Mouse (Mus musculus): Measurements from ENCODE around the gene Kif5c.
A peak's percentile ranks its signal among the peaks of the same experiment; 100 is the strongest.

The Kif5c gene

DNA sequence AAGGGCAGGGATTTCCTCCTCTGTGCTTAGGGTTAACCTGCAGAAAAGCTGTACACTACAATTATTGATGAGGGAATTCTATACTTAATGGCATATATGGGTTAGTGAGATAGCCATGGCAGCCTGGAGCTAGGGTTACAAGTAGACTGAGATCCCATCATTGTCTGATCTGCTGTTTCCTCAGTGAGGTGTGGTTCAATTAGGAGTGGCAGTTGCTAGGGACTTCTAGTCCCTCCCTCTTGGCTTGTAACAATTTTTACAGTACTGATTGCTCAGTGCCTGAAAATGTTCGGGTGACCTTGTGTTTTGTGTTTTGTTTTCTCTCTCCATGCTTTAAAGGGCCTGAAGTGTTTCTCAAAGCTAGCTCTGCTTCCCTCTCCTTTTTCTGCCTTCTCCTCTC is 2.1 kb downstream of the Kif5c start:
- no peak for DNase-seq (ENCODE audit: low spot score in 2 of 2)

GRCm38 (mm10) chr2:49625581-49625980 is 6.5 kb downstream of the Kif5c start:
- DNase-seq (ENCODE audit: low spot score in 2 of 2): no peak

DNA sequence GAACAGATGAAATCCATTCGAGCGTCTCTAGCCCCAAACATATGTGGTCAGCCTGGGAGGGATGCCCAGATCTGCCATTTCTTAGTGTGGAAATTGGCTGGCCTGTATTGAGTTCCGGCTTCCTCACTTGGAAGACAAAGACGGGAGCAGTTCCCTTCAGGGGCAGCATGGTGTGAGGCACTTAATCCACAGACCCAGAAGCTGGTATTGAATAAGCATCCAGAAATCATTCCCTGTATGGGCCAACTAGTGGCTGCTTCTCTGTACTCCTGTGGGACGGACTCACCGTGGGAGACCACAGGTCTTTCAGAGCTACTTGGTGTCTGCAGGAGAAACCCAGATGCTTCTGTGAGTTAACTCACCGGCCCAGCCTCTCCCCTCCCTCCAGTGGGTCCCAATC is 8.5 kb downstream of the Kif5c start:
- no peak for DNase-seq (ENCODE audit: low spot score in 2 of 2)

DNA sequence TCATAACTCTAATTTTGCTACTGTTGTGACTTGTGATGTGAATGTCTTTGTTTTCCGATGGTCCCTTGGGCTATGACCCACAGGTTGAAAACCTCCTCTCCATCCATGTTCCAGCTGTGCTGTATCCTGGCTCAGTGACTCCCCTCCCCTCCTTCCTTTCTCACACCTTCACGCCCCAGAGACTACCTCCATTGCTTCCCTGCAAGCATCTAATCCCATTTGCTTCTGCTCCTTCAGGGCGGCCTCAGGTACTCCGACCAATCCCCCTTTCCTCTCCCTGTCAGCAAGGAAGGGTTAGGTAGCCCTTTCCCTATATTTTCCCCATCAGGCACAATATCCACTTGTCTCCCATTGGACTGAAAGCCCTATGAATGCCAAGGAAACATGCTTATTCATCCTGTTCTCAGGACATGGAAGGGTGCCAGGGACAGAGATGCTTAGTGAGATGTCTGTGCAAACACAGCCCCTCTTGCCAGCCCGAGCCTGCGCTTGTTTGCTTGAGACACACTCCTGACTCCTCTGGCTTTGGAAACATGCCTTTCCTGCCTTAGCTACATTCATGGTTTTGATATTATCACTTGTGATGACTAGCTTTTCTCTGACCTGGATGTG is 9.1 kb downstream of the Kif5c start:
- peak; percentile 63 for DNase-seq (ENCODE audit: low spot score in 2 of 2)

- DNase-seq (ENCODE audit: low spot score in 2 of 2): no peak
These were observed 10.1 kb downstream of the Kif5c start for GRCm38 (mm10) chr2:49629181-49629580.

DNA sequence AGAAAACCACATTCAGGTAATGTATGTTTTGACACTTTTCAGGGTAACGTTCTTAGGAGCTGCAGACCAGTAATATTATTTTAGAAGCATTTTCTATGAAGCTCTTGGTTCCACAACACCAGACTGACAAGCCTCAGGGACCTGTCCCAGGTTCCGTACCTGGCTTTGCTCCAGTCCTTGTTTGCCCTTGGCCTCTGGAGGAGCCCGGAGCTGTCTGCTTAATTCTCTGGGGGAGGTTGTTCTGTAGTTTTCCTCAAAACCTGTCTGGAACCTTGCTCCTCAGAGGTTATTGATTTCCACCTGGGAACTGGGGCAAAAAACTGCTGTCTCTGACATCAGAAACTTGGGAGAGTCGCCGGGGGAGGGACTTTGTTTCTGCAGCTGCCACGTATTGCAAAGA is 11.5 kb downstream of the Kif5c start:
- DNase-seq (ENCODE audit: low spot score in 2 of 2): no peak

DNA sequence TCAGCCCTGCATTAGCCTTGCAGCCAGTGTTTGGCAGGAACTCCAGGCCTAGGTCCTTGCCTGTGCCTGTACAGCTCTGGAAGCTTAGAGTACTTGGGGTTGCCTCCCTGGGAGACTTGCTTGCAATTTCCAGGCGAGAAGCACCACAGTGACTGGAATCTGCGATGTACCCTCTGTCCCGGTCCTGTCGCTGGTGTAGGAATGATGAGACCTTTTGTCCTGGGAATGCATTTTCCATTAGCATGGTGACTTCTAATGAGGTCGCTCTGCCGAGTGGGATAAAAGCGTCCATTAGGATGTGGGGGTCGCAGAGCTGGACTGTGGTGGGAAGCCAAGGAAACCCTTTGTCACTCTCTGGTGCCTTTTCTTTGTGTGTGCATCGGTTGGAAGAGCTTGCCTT is 14.1 kb downstream of the Kif5c start:
- no peak for DNase-seq (ENCODE audit: low spot score in 2 of 2)

GRCm38 (mm10) chr2:49642761-49643160 is 23.7 kb downstream of the Kif5c start:
- no peak for DNase-seq (ENCODE audit: low spot score in 2 of 2)

DNA sequence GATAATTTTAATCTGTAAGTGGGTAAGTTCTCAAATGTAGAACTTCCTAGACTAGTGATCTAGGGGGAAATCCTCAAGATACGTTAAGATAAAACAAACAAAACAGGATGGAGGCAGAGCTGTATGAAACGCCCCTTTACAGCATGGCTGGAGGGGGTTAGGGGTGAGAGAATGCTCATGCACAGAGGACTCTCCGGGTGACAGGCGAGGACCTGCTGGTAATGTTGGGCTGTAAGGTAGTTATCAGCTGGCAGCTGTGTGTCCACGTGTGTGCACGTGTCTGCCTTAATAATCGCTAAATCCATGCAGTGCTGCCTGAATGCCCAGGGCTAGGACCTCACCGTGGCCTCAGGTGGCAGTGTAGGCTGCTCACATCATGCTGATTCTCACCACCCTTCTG is 24.7 kb downstream of the Kif5c start:
- DNase-seq (ENCODE audit: low spot score in 2 of 2): peak in 1 of 2 experiments; percentile 16

DNA sequence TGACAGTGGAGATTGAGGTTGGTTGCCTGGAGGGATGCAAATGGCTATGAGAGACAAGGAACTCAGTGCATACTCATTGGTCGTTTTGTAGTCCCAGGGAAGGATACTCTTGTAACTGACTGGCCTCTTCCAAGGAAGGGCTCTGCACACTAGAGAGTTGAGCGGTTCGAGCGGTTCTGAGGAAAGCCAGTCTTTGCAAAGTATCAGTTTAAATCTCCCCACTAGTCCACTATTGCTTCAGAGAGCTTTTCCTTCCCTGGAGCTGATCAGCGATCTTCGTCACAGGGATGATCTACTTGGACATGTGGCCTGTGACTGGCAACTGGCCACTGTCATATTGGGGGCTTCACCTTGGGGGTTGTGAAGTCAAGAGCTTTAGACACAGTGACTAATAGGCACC is 28.5 kb downstream of the Kif5c start:
- DNase-seq (ENCODE audit: low spot score in 2 of 2): peak in 1 of 2 experiments; percentile 16

- peak in 1 of 2 experiments; percentile 17 for DNase-seq (ENCODE audit: low spot score in 2 of 2)
These were observed 29.2 kb downstream of the Kif5c start for GRCm38 (mm10) chr2:49648344-49648743.

DNA sequence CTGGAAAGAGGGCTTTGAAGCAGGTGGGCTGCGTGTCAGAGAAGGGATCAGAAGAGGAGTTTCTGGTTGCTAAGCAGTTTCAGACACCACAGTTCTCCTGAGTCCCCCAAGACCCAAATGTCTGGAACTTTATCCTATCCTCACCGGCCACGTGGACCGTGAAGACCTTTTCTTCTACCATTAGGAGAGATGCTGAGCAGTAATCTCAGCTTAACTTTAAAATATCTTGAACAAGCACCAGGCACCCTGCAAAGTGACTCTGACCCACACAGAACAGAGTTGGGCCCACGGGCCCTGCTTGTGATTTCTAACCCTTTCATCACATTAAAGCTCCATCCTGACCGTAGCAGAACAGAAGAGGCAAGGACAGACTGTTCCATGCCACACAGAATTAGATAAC is 29.7 kb downstream of the Kif5c start:
- no peak for DNase-seq (ENCODE audit: low spot score in 2 of 2)

GRCm38 (mm10) chr2:49649211-49649610 is 30.1 kb downstream of the Kif5c start:
- peak in 1 of 2 experiments; percentile 28 for DNase-seq (ENCODE audit: low spot score in 2 of 2)

- DNase-seq (ENCODE audit: low spot score in 2 of 2): no peak
These were observed 32.6 kb downstream of the Kif5c start for GRCm38 (mm10) chr2:49651737-49652136.

GRCm38 (mm10) chr2:49654606-49655005 is 35.5 kb downstream of the Kif5c start:
- peak in 1 of 2 experiments; percentile 19 for DNase-seq (ENCODE audit: low spot score in 2 of 2)

- peak; percentile 73 to 78 for DNase-seq (ENCODE audit: low spot score in 2 of 2)
These were observed 36.2 kb downstream of the Kif5c start for GRCm38 (mm10) chr2:49655195-49655873.

DNA sequence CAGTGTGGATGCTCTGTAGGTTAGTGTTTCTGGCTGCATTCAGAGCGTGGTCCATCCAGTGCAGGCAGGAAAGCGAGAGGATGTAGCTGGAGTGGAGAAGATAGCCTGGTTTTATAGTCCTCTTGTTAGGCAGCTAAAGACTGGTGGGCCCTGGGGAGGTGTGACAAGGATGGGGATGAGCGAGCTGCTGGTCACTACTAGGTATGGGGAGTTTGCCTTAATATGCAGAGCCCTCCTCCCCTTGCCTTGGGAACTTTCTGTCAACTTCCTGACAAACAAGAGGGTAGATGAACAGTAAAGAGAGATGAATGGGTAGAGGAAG is 36.7 kb downstream of the Kif5c start:
- DNase-seq (ENCODE audit: low spot score in 2 of 2): no peak

DNA sequence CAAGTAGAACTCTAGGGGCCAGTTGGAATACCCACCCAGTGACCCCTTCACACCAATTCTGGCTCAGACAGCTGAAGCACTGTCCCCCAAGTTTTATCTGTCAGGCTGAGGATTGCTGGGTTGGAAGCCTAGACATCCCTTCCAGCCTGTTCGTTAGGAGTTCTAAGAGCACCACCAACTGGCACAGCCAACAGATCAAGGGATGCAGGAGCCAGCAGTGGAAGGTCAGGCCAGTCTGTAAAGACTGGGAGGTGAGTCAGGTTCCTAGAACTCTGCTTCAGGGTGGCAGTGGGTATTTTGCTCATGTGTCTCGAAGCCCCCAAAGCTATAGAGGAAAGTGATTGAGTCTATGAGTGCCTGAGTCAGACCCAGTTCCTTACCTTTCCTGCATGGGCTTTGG is 37.9 kb downstream of the Kif5c start:
- peak in 1 of 2 experiments; percentile 21 for DNase-seq (ENCODE audit: low spot score in 2 of 2)

- DNase-seq (ENCODE audit: low spot score in 2 of 2): peak in 1 of 2 experiments; percentile 11
These were observed 38.6 kb downstream of the Kif5c start for GRCm38 (mm10) chr2:49657666-49658065.

DNA sequence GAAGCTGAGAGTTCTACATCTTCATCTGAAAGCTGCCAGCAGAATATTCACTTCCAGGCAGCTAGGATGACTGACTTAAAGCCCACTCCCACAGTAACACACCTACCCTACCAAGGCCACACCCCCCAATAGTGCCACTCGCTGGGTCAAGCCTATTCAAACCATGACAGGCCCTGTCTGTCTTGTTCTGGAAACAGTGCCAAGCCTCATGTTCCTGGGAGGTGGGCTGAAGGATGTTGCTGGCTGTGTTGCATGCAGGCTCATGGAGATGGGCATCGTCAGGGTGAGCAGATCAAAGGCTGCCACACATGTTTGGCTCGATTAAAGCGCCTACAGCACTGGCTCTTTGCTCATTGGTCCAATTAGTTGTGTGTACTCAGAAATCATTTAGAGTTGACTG is 39.9 kb downstream of the Kif5c start:
- peak in 1 of 2 experiments; percentile 21 for DNase-seq (ENCODE audit: low spot score in 2 of 2)

GRCm38 (mm10) chr2:49659964-49660363 is 40.9 kb downstream of the Kif5c start:
- DNase-seq (ENCODE audit: low spot score in 2 of 2): peak in 1 of 2 experiments; percentile 17

- DNase-seq (ENCODE audit: low spot score in 2 of 2): peak in 1 of 2 experiments; percentile 19
These were observed 41.4 kb downstream of the Kif5c start for GRCm38 (mm10) chr2:49660375-49660923.

DNA sequence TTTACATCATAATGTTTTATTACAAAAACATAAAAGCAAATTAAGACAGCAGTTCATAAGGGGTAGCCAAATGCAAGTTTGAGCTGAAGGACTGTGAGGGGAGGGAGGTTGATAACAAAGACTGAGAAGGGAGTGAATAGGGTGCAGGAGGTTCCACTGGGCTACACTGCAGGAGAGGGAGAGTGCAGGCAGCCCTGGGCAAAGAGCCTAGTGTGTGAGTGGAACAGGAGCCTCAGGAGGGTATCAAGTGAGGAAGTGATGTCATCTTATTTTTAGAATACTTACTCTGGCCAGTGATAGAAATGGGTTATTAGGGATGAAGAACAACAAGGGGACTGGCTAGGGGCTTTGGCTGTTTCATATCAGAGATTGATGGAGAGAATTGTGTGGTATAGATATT is 42.2 kb downstream of the Kif5c start:
- DNase-seq (ENCODE audit: low spot score in 2 of 2): peak in 1 of 2 experiments; percentile 15

All from right cerebral cortex, postnatal 10 days (tissue).